Mouse (Mus musculus): ENCODE measurements around the gene Tuba4a.

Gene Tuba4a

GRCm38 (mm10) chr1:75239591-75239990, 19.9 kb upstream of the Tuba4a start:
- in situ Hi-C loops (cut with MboI; ENCODE audit: unreplicated experiment in 2 of 2), result loop anchor here in 1 of 2 experiments (25.0 kb wide), 1 partner anchor 452 kb away; the partner anchor contains the start of gene Wnt10a

DNA sequence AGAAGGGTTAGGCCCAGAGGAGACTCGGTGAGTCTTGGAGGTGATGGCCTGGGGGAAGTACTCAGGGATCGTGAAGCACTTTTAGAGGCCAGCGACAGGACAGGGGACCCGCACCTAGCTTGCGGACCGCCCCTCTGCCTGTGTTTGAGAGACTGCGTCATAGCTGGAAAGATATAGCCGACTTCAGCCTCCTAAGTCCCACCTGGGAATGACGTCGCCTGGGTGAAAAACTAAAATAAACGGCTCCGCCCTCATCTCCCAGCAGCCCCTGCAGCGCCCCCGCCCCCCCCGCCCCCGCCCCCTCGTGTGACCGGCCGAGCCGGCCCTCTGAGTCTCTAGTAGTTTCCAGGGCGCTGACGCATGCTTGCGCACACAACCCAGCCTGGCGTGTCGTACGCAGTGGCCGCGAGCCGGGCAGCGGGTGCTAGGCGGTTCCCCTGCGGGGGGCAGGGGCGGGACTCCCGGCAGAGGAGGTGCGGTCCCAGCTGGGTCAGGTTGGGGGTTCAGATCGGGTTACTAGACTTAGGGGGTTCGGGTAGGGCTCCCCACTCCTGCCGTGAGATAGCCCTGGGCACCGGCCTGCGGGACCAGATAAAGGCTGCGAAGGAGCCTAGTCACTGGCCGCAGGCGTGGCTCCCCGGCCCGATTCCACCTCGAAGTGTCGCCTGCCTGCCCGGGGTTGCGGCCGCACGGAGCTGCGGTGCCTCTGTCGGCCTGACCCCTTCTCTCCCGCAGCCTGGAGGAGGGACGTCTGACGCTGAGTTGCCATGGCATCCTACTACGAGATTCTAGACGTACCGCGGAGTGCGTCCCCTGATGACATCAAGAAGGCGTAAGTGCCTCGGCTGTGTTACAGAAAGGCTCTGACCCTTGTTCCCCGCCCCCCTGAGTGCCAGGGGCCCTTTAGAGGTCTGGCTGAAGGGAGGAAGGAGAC, 16.7 kb upstream of the Tuba4a start, which contains the start of gene Dnajb2:
Dnajb2 (plus strand) TSS at position 290 of the 934 bp plus-strand sequence.
- in situ Hi-C loops (cut with MboI; ENCODE audit: unreplicated experiment in 2 of 2), result loop anchor here in 1 of 2 experiments (25.0 kb wide), 1 partner anchor 449 kb away; the partner anchor contains the start of gene Wnt10a

GRCm38 (mm10) chr1:75234606-75235005, 14.9 kb upstream of the Tuba4a start:
- in situ Hi-C loops (cut with MboI; ENCODE audit: unreplicated experiment in 2 of 2), result loop anchor here in 1 of 2 experiments (25.0 kb wide), 1 partner anchor 447 kb away; the partner anchor contains the start of gene Wnt10a

GRCm38 (mm10) chr1:75232489-75232888, 12.8 kb upstream of the Tuba4a start:
- in situ Hi-C loops (cut with MboI; ENCODE audit: unreplicated experiment in 2 of 2), result loop anchor here in 1 of 2 experiments (25.0 kb wide), 1 partner anchor 445 kb away; the partner anchor contains the start of gene Wnt10a

DNA sequence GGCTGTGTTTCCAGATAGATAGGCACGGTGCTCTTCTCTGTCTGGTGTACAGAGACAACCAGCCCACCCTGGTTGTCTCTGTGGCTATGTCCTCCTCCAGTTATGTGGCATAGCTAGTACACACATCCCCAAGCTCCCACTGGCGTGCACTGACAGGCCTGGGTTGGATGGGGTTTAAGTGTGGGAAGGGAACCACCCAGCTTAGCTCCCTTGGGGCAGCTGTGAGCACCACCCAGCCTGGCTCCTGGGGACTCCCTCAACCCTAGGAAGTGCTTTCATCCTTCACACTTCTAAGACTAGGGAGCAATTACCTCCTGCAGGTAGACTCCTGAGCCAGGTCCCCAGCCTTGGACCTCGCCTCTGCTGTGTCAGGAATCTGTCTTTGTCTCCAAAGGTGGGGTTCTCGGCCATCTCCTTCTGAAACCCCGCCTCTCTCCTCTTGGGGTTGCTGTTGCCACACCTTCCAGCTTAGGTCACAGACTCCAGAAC, 12.0 kb upstream of the Tuba4a start, which contains the start of gene A630095N17Rik:
A630095N17Rik (minus strand) TSS at position 439 of the 489 bp plus-strand sequence.
- in situ Hi-C loops (cut with MboI; ENCODE audit: unreplicated experiment in 2 of 2), result loop anchor here in 1 of 2 experiments (25.0 kb wide), 1 partner anchor 444 kb away; the partner anchor contains the start of gene Wnt10a

DNA sequence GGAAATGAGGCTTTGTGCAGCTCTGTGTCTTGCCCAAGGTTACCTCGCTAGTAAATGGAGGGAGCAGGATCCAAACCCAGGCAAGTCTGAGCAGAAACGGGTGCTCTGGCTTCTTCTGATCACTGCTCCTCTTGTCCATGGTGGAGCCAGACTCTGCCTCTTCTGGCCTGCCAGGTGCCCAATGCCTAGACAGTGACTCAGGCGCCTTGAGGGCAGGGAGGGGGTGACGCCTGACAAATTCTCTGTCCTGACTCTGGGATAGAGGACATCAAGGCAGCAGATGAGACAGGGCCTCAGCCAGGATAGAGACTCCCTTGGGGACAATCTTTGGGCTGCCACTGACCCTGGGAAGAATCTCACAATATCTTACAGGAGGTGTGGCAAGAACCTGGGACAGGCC, 11.6 kb upstream of the Tuba4a start:
- in situ Hi-C loops (cut with MboI; ENCODE audit: unreplicated experiment in 2 of 2), result loop anchor here in 1 of 2 experiments (25.0 kb wide), 1 partner anchor 444 kb away; the partner anchor contains the start of gene Wnt10a

- in situ Hi-C loops (cut with MboI; ENCODE audit: unreplicated experiment in 2 of 2), result loop anchor here in 1 of 2 experiments (25.0 kb wide), 1 partner anchor 443 kb away; the partner anchor contains the start of gene Wnt10a
Observed at GRCm38 (mm10) chr1:75230335-75230994, 10.8 kb upstream of the Tuba4a start.

DNA sequence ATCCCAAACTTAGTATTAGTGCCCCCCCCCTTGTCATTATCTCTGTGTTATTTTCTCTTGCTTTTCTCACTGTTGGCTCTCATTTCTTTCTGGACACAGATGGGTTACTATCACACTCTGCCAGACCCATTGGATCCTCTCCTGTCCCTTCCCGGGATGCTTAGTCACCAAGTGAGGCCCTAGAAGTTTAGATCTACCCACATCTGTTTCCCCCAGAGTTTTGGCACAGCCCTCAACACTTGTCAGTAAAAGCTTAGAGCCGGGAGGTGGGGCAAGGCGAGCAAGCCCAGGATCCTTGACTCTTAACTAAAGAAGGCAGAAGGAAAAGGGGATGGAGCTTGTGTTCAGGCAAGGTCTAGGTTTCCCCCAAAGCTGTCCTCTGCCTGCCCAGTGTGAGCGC, 9.5 kb upstream of the Tuba4a start:
- in situ Hi-C loops (cut with MboI; ENCODE audit: unreplicated experiment in 2 of 2), result loop anchor here in 1 of 2 experiments (25.0 kb wide), 1 partner anchor 442 kb away; the partner anchor contains the start of gene Wnt10a

DNA sequence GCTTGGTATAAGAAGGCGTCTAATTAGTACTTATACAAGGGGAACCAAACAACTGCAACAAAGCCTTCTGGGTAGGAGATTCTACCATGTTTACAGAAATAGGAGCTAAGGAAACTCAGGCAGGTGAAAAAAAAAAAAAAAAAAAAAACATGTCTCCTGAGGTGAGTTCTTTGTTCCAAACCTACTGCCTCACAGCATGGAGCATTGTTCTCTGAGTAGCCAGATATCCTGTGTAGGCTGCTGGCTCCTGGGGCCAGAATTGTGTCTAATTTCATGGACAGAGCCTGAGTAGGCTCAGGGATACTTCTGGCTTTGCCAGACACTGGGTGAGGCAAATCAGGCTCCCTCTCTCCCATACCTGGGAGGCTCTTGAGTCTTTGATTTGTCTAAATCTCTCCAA, 8.0 kb upstream of the Tuba4a start:
- in situ Hi-C loops (cut with MboI; ENCODE audit: unreplicated experiment in 2 of 2), result loop anchor here in 1 of 2 experiments (25.0 kb wide), 1 partner anchor 440 kb away; the partner anchor contains the start of gene Wnt10a

DNA sequence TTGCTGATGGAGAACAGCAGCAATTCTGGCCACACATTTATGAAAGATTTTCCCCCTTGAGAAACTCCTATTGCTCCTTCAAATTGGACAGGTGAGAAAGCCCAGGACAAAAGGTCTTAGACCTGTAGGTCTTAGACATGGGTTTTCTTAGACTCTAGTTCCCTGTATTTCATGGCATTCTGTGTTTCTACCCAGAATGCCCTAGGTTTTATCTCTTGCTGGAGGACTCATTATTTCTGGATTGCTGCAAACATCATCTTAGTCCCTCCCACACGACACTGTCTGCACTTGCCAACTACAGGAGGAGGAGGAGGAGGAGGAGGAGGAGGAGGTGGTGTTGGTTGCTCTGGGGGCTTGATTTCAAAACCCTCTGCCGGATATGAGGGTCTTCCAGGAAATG, 6.5 kb upstream of the Tuba4a start:
- in situ Hi-C loops (cut with MboI; ENCODE audit: unreplicated experiment in 2 of 2), result loop anchor here in 1 of 2 experiments (25.0 kb wide), 1 partner anchor 439 kb away; the partner anchor contains the start of gene Wnt10a

- in situ Hi-C loops (cut with MboI; ENCODE audit: unreplicated experiment in 2 of 2), result loop anchor here in 1 of 2 experiments (25.0 kb wide), 1 partner anchor 438 kb away; the partner anchor contains the start of gene Wnt10a
Observed at GRCm38 (mm10) chr1:75225473-75225872, 5.8 kb upstream of the Tuba4a start.

DNA sequence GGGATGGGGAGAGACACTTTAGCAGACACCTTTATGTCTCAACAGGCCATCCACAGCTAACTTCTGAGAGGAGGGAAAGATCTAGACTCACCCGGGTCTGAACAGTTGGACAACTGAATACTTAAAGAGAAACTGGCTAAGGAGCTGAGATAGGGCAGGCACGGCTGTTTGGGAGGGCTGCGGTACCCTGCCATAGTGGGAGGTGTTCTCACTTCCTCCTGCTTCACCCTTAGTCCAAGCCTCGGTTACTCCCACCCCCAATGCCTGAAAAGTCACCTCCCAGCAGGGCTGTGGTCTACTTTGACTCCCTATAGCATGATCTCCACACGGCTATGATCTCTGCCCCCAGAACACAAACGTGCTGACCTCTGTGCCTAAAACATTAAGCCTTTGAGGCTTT, 3.9 kb upstream of the Tuba4a start:
- in situ Hi-C loops (cut with MboI; ENCODE audit: unreplicated experiment in 2 of 2), result no loop called here

DNA sequence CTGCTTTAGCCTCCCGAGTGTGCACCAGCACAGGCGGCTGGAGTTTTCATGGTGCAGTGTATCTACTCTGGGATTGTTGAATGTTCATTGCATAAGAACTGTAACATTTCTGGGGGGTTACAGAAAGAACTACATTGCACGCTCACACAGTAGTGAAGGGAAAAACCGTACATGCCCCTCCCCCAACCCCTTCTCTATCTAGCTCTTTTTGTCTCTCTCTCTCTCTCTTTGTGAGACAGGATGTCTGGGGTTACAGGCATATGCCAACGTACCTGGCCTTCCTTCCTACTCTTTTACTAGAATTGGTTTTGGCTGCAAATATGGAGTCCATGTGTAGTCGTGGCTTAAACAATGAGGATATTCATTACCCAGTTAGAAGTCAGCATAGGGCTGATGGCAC, 3.3 kb upstream of the Tuba4a start:
- in situ Hi-C loops (cut with MboI; ENCODE audit: unreplicated experiment in 2 of 2), result no loop called here

DNA sequence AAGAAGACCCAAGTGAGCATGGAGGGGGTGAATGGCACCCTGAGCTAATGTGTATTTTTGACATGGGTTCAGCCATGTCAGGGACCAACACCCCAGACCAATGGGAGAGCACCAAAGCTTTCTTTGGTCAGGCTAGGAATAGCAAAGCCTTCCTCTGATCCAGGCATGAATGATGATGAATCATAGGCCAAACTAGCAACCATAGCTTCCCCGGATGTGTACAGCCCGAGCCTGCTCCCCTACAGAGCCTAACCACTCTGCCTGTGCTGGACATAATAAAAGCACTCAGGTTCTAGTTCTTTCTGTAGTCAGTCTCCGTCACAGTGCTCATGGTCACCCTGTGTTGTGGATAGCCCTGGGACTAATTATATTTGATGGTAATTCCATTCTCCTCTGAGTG, 1.9 kb upstream of the Tuba4a start:
- in situ Hi-C loops (cut with MboI; ENCODE audit: unreplicated experiment in 2 of 2), result no loop called here

DNA sequence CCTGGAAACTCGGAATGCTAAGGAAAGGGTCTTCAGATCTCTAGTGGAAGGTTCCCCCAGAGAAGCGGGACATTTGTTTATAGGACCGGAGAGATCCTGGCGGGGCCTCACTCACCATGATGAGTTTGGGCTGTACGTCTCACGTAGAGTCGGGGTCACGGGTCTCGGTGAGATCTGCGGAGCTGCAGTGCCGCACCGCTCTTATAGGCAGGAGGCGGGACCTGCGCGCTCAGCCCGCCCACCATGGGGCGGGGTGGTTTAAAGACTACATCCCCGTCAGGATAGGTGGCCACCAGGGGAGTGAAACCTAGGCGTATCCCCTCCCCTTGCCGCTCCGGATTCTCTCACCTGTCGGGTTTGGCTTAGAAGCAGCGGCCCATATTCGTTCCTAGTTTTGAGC, 587 bp downstream of the Tuba4a start:
- in situ Hi-C loops (cut with MboI; ENCODE audit: unreplicated experiment in 2 of 2), result no loop called here

DNA sequence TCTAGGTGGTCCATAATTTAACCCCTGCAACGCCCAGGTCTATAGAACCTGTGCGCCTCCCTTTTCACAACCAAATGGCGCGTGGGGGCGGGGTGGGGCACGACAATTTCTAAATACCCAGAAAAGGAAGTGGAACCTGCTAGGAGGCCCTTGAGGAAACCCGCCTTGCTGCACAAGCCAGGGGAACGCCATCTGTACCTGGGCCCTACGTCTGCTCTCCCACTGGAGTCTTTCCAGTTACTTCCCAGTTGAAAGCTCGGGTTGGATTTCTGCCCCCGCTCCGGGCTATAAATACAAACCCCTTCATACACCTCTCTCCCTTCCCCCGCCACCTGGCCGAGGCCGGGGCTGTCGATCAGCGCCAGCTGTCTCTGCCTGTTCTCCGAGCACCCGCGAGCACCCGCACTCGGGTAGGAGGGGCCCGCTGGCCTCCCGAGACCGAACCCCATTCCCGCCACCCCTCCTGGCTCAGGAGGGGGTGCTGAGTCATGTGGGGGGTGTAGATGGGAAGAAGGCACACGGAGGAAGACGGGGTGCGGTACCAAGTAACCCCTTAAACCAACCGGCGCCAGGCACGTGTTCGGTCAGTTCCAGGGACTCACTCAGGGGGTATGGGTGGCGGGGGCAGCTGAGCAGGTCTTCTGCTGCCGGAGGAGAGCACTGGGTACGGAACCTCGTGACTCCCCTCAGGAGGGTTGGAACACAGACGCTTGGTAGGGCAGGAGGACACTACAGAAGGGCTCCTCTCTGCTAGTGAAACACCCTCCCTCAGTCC, 1.3 kb downstream of the Tuba4a start:
- in situ Hi-C loops (cut with MboI; ENCODE audit: unreplicated experiment in 2 of 2), result no loop called here

GRCm38 (mm10) chr1:75217893-75218226, 1.8 kb downstream of the Tuba4a start:
- in situ Hi-C loops (cut with MboI; ENCODE audit: unreplicated experiment in 2 of 2), result no loop called here

GRCm38 (mm10) chr1:75216797-75217585, 2.7 kb downstream of the Tuba4a start:
- in situ Hi-C loops (cut with MboI; ENCODE audit: unreplicated experiment in 2 of 2), result no loop called here

GRCm38 (mm10) chr1:75215785-75216184, 3.9 kb downstream of the Tuba4a start:
- in situ Hi-C loops (cut with MboI; ENCODE audit: unreplicated experiment in 2 of 2), result no loop called here
